Mouse (Mus musculus) heart, embryonic 14.5 days (tissue): ENCODE results near the gene Gm20828. TPM values are rescaled to one million over a fixed set of nuclear protein-coding genes. Genes with fewer than 3 reads are reported as not detected.
"Not testable (repeated sequence)": the region's sequence is repeated elsewhere in the genome, so short reads cannot be mapped to it uniquely, and the experiment has no call there.

ENCODE experiments used
- ATAC-seq: fragments of 200-750 bp; cut with Nextera tagmentation; 2 replicates; pipeline ENCODE4 v1.8.0; 2017; ENCODE audit warnings: low read depth, moderate TSS enrichment; ENCODE audit not compliant: insufficient number of reproducible peaks, insufficient read depth, low FRiP score
- H3K27ac ChIP-seq, 2 experiments: fragments of 200-500 bp in 1 of 2; fragments of 300-500 bp in 1 of 2; sonication (generic) in 1 of 2; replicated peaks in 1 of 2; 2 replicates each; pipeline ENCODE4 v1.5.1; 2012 to 2014; ENCODE audit warnings: low read depth in 2 of 2, low read length in 2 of 2, control low read depth in 1 of 2, mild to moderate bottlenecking in 1 of 2, mixed read lengths in 1 of 2; ENCODE audit not compliant: control insufficient read depth in 1 of 2, insufficient read depth in 1 of 2
- H3K27me3 ChIP-seq: fragments of 300-500 bp; sonication (generic); 2 replicates; pipeline ENCODE4 v1.6.1; 2014; ENCODE audit warnings: mild to moderate bottlenecking, low read length, control low read depth; ENCODE audit not compliant: control insufficient read depth, insufficient read depth
- H3K36me3 ChIP-seq: fragments of 300-500 bp; sonication (generic); 2 replicates; pipeline ENCODE4 v1.6.1; 2014; ENCODE audit warnings: mild to moderate bottlenecking, control low read depth, low read length, mixed read lengths; ENCODE audit not compliant: control insufficient read depth, insufficient read depth
- H3K4me1 ChIP-seq, 2 experiments: fragments of 200-500 bp in 1 of 2; fragments of 300-500 bp in 1 of 2; sonication (generic) in 1 of 2; 2 replicates each; pipeline ENCODE4 v1.6.1; 2012 to 2014; ENCODE audit warnings: low read length in 2 of 2, control low read depth in 1 of 2, mixed read lengths in 1 of 2; ENCODE audit not compliant: control insufficient read depth in 2 of 2, insufficient read depth in 2 of 2
- H3K4me2 ChIP-seq: fragments of 300-500 bp; sonication (generic); 2 replicates; pipeline ENCODE4 v1.6.1; 2014; ENCODE audit warnings: mild to moderate bottlenecking, low read length
- H3K4me3 ChIP-seq, 2 experiments: fragments of 200-500 bp in 1 of 2; fragments of 300-500 bp in 1 of 2; sonication (generic) in 1 of 2; 2 replicates each; pipeline ENCODE4 v1.5.1; 2012 to 2014; ENCODE audit warnings: low read length in 2 of 2, mild to moderate bottlenecking in 2 of 2, control low read depth in 1 of 2, low read depth in 1 of 2, moderate library complexity in 1 of 2; ENCODE audit not compliant: control insufficient read depth in 1 of 2, insufficient read depth in 1 of 2
- H3K9ac ChIP-seq: fragments of 300-500 bp; sonication (generic); 2 replicates; pipeline ENCODE4 v1.6.1; 2014; ENCODE audit warnings: mild to moderate bottlenecking, low read length
- H3K9me3 ChIP-seq: fragments of 300-500 bp; sonication (generic); 2 replicates; pipeline ENCODE4 v1.6.1; 2016; ENCODE audit warnings: low read length, control low read depth; ENCODE audit not compliant: control insufficient read depth
- WGBS: fragments of 180-500 bp; shearing (Covaris S2); extraction: QIAGEN DNeasy Blood & Tissue Kit; methylation state at CpG from one replicate; pipeline ENCODE4 v1.1.7; 2014; 5-methylcytosine and 5-hydroxymethylcytosine counted together
- polyA plus RNA-seq: library from polyadenylated mRNA; unstranded; fragments of >200 nt; fragmentation: Nextera tagmentation; extraction: Ambion mirVana; gene quantifications from 2 replicates; pipeline ENCODE4 v1.2.1, GENCODE M21; 2014

Gene Gm20828
- polyA plus RNA-seq = not detected in 2 replicates

- not testable (repeated sequence) for H3K4me3 ChIP-seq, H3K9me3 ChIP-seq, H3K4me2 ChIP-seq, ATAC-seq, H3K27ac ChIP-seq, H3K27me3 ChIP-seq, H3K4me1 ChIP-seq, H3K36me3 ChIP-seq, H3K9ac ChIP-seq
- WGBS = no CpG with 5 or more reads among the region's 3 CpGs
These were observed at the start of gene Gm20828 for GRCm38 (mm10) chrY:11199274-11199673. TSS of gene Gm20828 (minus strand) at chrY:11199374.
